In the genomic region with DNA sequence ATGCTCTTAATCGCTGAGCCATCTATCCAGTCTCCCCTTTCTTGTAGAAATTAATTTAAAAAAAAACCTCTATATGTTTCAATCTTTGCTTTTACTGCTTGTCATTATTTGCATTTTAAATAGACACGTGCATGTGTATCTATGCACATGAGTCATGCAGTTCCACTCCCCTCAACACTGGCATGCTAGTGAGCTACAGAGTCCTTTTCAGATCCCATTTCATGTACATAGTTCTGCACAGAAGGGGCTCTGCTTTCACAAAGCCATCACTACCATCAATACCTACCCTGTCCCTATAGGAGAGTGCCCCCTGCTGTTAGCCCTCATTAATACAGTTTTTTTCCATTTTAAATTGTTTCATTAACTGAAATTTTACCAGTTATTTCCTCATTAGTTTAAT, we compare ENCODE assay signal across 9 mouse cellular contexts. TPM values are rescaled to one million over a fixed set of nuclear protein-coding genes. Genes with fewer than 3 reads are reported as not detected.
DNase-seq lines count a peak whose midpoint lies in the region; ATAC-seq and TF ChIP-seq lines count a peak whose summit lies in the region.
"Had no signal": no experiment of that assay in that cellular context is flagged by ENCODE, and none has a peak within 500 bp of the region (broad histone marks: within the 10 kb centered on the region; RNA-seq: fewer than 3 reads in every experiment).

No protein-coding gene starts in this region.

- no peak overlapping the region for H3K4me3 ChIP-seq in embryonic facial prominence, embryonic 11.5 days (ENCODE audit: low read depth, low read length)
- H3K4me3 ChIP-seq in embryonic facial prominence, embryonic 10.5 days, result no peak overlapping the region
- no peak overlapping the region for H3K4me3 ChIP-seq in left cerebral cortex, adult 2 months
- H3K4me3 ChIP-seq in neural tube, embryonic 15.5 days (replicated peaks), result no peak overlapping the region

- H3K9me3 ChIP-seq in embryonic facial prominence, embryonic 11.5 days (replicated peaks; ENCODE audit: control insufficient read depth, low read length), result no peaks in the 10 kb centered on the region
- no peaks in the 10 kb centered on the region for H3K9me3 ChIP-seq in embryonic facial prominence, embryonic 10.5 days
- H3K9me3 ChIP-seq in neural tube, embryonic 15.5 days (replicated peaks), result no peaks in the 10 kb centered on the region

- no peak overlapping the region for H3K27ac ChIP-seq in embryonic facial prominence, embryonic 11.5 days (replicated peaks; ENCODE audit: low read depth, low read length)
- H3K27ac ChIP-seq in embryonic facial prominence, embryonic 10.5 days (replicated peaks), result no peak overlapping the region
- no peak overlapping the region for H3K27ac ChIP-seq in left cerebral cortex, adult 2 months
- no peak overlapping the region for H3K27ac ChIP-seq in neural tube, embryonic 15.5 days (replicated peaks)

- 77% methylated on average over 2 of the region's 2 CpGs for WGBS in embryonic facial prominence, embryonic 11.5 days
- WGBS in embryonic facial prominence, embryonic 10.5 days, result 69% methylated on average over 2 of the region's 2 CpGs
- 59% methylated on average over 2 of the region's 2 CpGs for WGBS in neural tube, embryonic 15.5 days

- intact Hi-C loops in left cerebral cortex, adult 2 months (cut with DNase I), result loop anchor here (5.0 kb wide), 1 partner anchor 62 kb away; no protein-coding TSS in a partner anchor

- TF ChIP-seq CTCF in left cerebral cortex, adult 2 months (IDR thresholded peaks at IDR 0.05), result peak; percentile 75

- no peaks in the 10 kb centered on the region for H3K36me3 ChIP-seq in embryonic facial prominence, embryonic 11.5 days (replicated peaks; ENCODE audit: control insufficient read depth, insufficient read depth, low read depth, low read length)
- no peaks in the 10 kb centered on the region for H3K36me3 ChIP-seq in embryonic facial prominence, embryonic 10.5 days (replicated peaks)
- H3K36me3 ChIP-seq in neural tube, embryonic 15.5 days, result no peaks in the 10 kb centered on the region

- no peaks in the 10 kb centered on the region for H3K27me3 ChIP-seq in embryonic facial prominence, embryonic 11.5 days (ENCODE audit: control insufficient read depth, insufficient read depth, low read length)
- no peaks in the 10 kb centered on the region for H3K27me3 ChIP-seq in embryonic facial prominence, embryonic 10.5 days (replicated peaks; ENCODE audit: low read depth, poor library complexity, severe bottlenecking)
- no peaks in the 10 kb centered on the region for H3K27me3 ChIP-seq in neural tube, embryonic 15.5 days (replicated peaks)

- no peak overlapping the region for H3K4me2 ChIP-seq in embryonic facial prominence, embryonic 11.5 days (ENCODE audit: low read depth, low read length)
- no peak overlapping the region for H3K4me2 ChIP-seq in neural tube, embryonic 15.5 days

- no peak; the same call in 1 of the 2 replicates for ATAC-seq in embryonic facial prominence, embryonic 11.5 days (replicated peaks; ENCODE audit: insufficient number of reproducible peaks, low FRiP score, low TSS enrichment, low read depth)
- peak; percentile 68 for ATAC-seq in common myeloid progenitor, adult 5-6 weeks (replicated peaks; ENCODE audit: low read depth, poor library complexity, severe bottlenecking)
- no peak for ATAC-seq in neural tube, embryonic 15.5 days (ENCODE audit: low FRiP score)

- peak; percentile 57 for DNase-seq in embryonic facial prominence, embryonic 11.5 days (ENCODE audit: low spot score)
- no peak for DNase-seq in embryonic facial prominence, embryonic 10.5 days (ENCODE audit: low spot score)
- DNase-seq in left cerebral cortex, adult 2 months (ENCODE audit: extremely low spot score in 1 of 2, low spot score in 2 of 2), result no peak
- no peak for DNase-seq in left cerebral cortex, adult 11 months (ENCODE audit: low spot score)
- peak; percentile 72 for DNase-seq in naive thymus-derived CD4-positive, alpha-beta T cell, adult 2 months (ENCODE audit: low read depth)
- DNase-seq in left cerebral cortex, adult 8-10 months (ENCODE audit: low spot score in 2 of 2), result no peak

- no peaks in the 10 kb centered on the region for H3K4me1 ChIP-seq in embryonic facial prominence, embryonic 11.5 days (ENCODE audit: control insufficient read depth, insufficient read depth, low read length)
- 0 out of 2 replicates have a peak, but pooled peaks cover 3% of the 10 kb centered on the region for H3K4me1 ChIP-seq in embryonic facial prominence, embryonic 10.5 days
- no peaks in the 10 kb centered on the region for H3K4me1 ChIP-seq in neural tube, embryonic 15.5 days

- no peak overlapping the region for H3K9ac ChIP-seq in embryonic facial prominence, embryonic 11.5 days (replicated peaks; ENCODE audit: low read length)
- H3K9ac ChIP-seq in neural tube, embryonic 15.5 days (replicated peaks), result no peak overlapping the region

RNA-seq across cellular contexts. Expression of gene Icos, which starts 23.0 kb away (rescaled TPM):
- 0.13 TPM in 1 of 2 replicates, not detected in the other for polyA plus RNA-seq in embryonic facial prominence, embryonic 11.5 days (2014; fragmentation: Nextera tagmentation; extraction: Ambion mirVana)
- 0.08 TPM in 1 of 2 replicates, not detected in the other for polyA plus RNA-seq in embryonic facial prominence, embryonic 10.5 days (2016; fragmentation: Nextera tagmentation; extraction: Ambion mirVana)
- under 1 TPM in 1 of 2 experiments, not detected in 1; 0.09 TPM for total RNA-seq in left cerebral cortex, adult 2 months (2021)
- 1.3 and 2.2 TPM in 2 replicates for total RNA-seq in common myeloid progenitor, adult 5-6 weeks (2017)
- 0.12 and 1.8 TPM in 2 replicates for polyA plus RNA-seq in neural tube, embryonic 15.5 days (2015; fragmentation: Nextera tagmentation; extraction: Ambion mirVana)
- not detected for total RNA-seq in left cerebral cortex, adult 8-10 months (2022)
- total RNA-seq: layer of hippocampus, adult 18-20 months had no signal

Comparison
In these comparisons a context has a peak if more than half of its experiments do, and no peak if none do; other contexts are left out.
1. DNase-seq: peak in embryonic facial prominence, embryonic 11.5 days (single experiment) and naive thymus-derived CD4-positive, alpha-beta T cell, adult 2 months (single experiment); none in embryonic facial prominence, embryonic 10.5 days (single experiment), left cerebral cortex, adult 2 months (0 of 2), left cerebral cortex, adult 11 months (single experiment) and left cerebral cortex, adult 8-10 months (0 of 2).